Mouse (Mus musculus): ENCODE measurements around the gene Brd4. TPM values are rescaled to one million over a fixed set of nuclear protein-coding genes. Genes with fewer than 3 reads are reported as not detected.

Brd4 gene
- polyA plus RNA-seq (2015; fragmentation: Nextera tagmentation; extraction: Ambion mirVana), result 28.3 and 37.2 TPM in 2 replicates

- WGBS (ENCODE audit: insufficient replicate concordance), result under 1% methylated on average over 86 of the region's 100 CpGs
- ATAC-seq (ENCODE audit: low read depth), result peak; percentile 87
- DNase-seq, result peak; percentile 85
Observed at GRCm38 (mm10) chr17:32284262-32285137, at the start of gene Brd4. Brd4 (minus strand) TSS chr17:32284722.

GRCm38 (mm10) chr17:32333675-32334303, 49.3 kb upstream of the Brd4 start:
- no peak overlapping the region for H3K4me2 ChIP-seq
- H3K4me1 ChIP-seq (replicated peaks), result peaks cover 4% of the 10 kb centered on the region
- no peaks in the 10 kb centered on the region for H3K27me3 ChIP-seq
- H3K27ac ChIP-seq, result no peak overlapping the region
- no peak overlapping the region for H3K9ac ChIP-seq
- no peak overlapping the region for H3K4me3 ChIP-seq (replicated peaks)
- H3K36me3 ChIP-seq, result peaks cover 85% of the 10 kb centered on the region
- WGBS (ENCODE audit: insufficient replicate concordance), result 73% methylated on average over 31 of the region's 31 CpGs
- DNase-seq (no peak), ATAC-seq (ENCODE audit: low read depth) (peak; percentile 52)
- no peaks in the 10 kb centered on the region for H3K9me3 ChIP-seq (replicated peaks)

More at GRCm38 (mm10) chr17:32284262-32285137, at the start of gene Brd4:
- Histone ChIP-seq H3K27ac (peak within 1 kb of the TSS; percentile 99), H3K27me3 (no peaks in the 10 kb centered on the region), H3K4me2 (peak within 1 kb of the TSS; percentile 84), H3K4me1 (replicated peaks) (peaks cover 49% of the 10 kb centered on the region), H3K36me3 (no peaks in the 10 kb centered on the region), H3K9me3 (replicated peaks) (no peaks in the 10 kb centered on the region), H3K9ac (peak within 1 kb of the TSS; percentile 98), H3K4me3 (replicated peaks) (peak within 1 kb of the TSS; percentile 99)

- H3K4me1 ChIP-seq (replicated peaks), result peaks cover 12% of the 10 kb centered on the region
- ATAC-seq (ENCODE audit: low read depth) (no peak), DNase-seq (no peak)
- H3K27ac ChIP-seq, result no peak overlapping the region
- peaks cover 68% of the 10 kb centered on the region for H3K36me3 ChIP-seq
- H3K4me2 ChIP-seq, result no peak overlapping the region
- no peak overlapping the region for H3K9ac ChIP-seq
- H3K9me3 ChIP-seq (replicated peaks), result no peaks in the 10 kb centered on the region
- no peaks in the 10 kb centered on the region for H3K27me3 ChIP-seq
- no peak overlapping the region for H3K4me3 ChIP-seq (replicated peaks)
Observed at GRCm38 (mm10) chr17:32327501-32327900, 43.0 kb upstream of the Brd4 start.

- Histone ChIP-seq H3K4me3 (replicated peaks) (peak overlapping the region; percentile 81; the same call in 1 of the 2 replicates), H3K27ac (peak overlapping the region; percentile 18; the same call in 1 of the 2 replicates)
Observed at GRCm38 (mm10) chr17:32322809-32323208, 38.3 kb upstream of the Brd4 start.

DNA sequence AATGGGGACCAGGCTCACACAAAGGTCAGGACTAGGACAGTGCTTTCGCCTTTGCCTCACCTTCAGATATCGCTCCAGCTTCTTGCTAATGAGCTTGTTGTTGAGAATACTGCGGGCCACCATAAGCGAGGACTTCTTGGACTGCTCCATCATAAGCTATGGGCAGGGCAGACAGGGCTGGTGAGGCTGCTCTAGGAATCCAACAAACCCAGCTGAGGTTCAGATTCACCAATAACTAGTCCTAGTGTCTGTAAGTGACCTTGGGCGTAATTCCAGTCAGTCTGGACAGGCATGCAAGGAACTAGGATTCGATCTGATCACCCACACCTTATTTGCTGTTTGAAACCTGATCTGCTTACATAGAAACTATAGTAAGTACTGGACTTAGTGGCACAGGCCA, 37.3 kb upstream of the Brd4 start:
- peak overlapping the region; percentile 83 for H3K9ac ChIP-seq
- no peaks in the 10 kb centered on the region for H3K9me3 ChIP-seq (replicated peaks)
- peaks cover 42% of the 10 kb centered on the region for H3K4me1 ChIP-seq (replicated peaks)
- H3K4me2 ChIP-seq, result peak overlapping the region; percentile 93
- H3K4me3 ChIP-seq (replicated peaks), result peak overlapping the region; percentile 81
- peaks cover 47% of the 10 kb centered on the region for H3K36me3 ChIP-seq
- no peak for ATAC-seq (ENCODE audit: low read depth)
- WGBS (ENCODE audit: insufficient replicate concordance), result 23% methylated on average over 6 of the region's 6 CpGs
- peak overlapping the region; percentile 95 for H3K27ac ChIP-seq
- no peak for DNase-seq
- H3K27me3 ChIP-seq, result no peaks in the 10 kb centered on the region

More at GRCm38 (mm10) chr17:32322809-32323208, 38.3 kb upstream of the Brd4 start:
- Histone ChIP-seq H3K36me3 (peaks cover 41% of the 10 kb centered on the region), H3K27me3 (no peaks in the 10 kb centered on the region), H3K4me2 (peak overlapping the region; percentile 93), H3K9ac (peak overlapping the region; percentile 83; the same call in 1 of the 2 replicates), H3K9me3 (replicated peaks) (no peaks in the 10 kb centered on the region), H3K4me1 (replicated peaks) (peaks cover 46% of the 10 kb centered on the region)
- WGBS (ENCODE audit: insufficient replicate concordance), result 84% methylated on average over 1 of the region's 1 CpGs
- no peak for DNase-seq
- no peak for ATAC-seq (ENCODE audit: low read depth)

- Histone ChIP-seq H3K4me3 (replicated peaks) (peak overlapping the region; percentile 81), H3K4me2 (peak overlapping the region; percentile 93), H3K4me1 (replicated peaks) (peaks cover 42% of the 10 kb centered on the region), H3K36me3 (peaks cover 50% of the 10 kb centered on the region), H3K9me3 (replicated peaks) (no peaks in the 10 kb centered on the region), H3K9ac (peak overlapping the region; percentile 83), H3K27ac (peak overlapping the region; percentile 95), H3K27me3 (no peaks in the 10 kb centered on the region)
- WGBS (ENCODE audit: insufficient replicate concordance), result 0% methylated on average over 23 of the region's 23 CpGs
- no peak for DNase-seq
- ATAC-seq (ENCODE audit: low read depth), result peak; percentile 76
Observed at GRCm38 (mm10) chr17:32321390-32321734, 36.8 kb upstream of the Brd4 start.

- Histone ChIP-seq H3K36me3 (peaks cover 50% of the 10 kb centered on the region), H3K27me3 (no peaks in the 10 kb centered on the region), H3K9me3 (replicated peaks) (no peaks in the 10 kb centered on the region), H3K9ac (peak within 1 kb of the TSS; percentile 86), H3K4me3 (replicated peaks) (peak within 1 kb of the TSS; percentile 81), H3K4me2 (peak within 1 kb of the TSS; percentile 93), H3K4me1 (replicated peaks) (peaks cover 42% of the 10 kb centered on the region), H3K27ac (peak within 1 kb of the TSS; percentile 95)
- under 1% methylated on average over 83 of the region's 83 CpGs for WGBS (ENCODE audit: insufficient replicate concordance)
- DNase-seq (peak; percentile 98), ATAC-seq (ENCODE audit: low read depth) (peak; percentile 95)
Observed at GRCm38 (mm10) chr17:32320597-32321389, 36.3 kb upstream of the Brd4 start, which contains the start of gene Akap8. Akap8 (minus strand) TSS chr17:32321238.

- H3K27ac ChIP-seq, result peak overlapping the region; percentile 87
- peak overlapping the region; percentile 86 for H3K9ac ChIP-seq
- H3K4me2 ChIP-seq, result peak overlapping the region; percentile 93
- peaks cover 42% of the 10 kb centered on the region for H3K4me1 ChIP-seq (replicated peaks)
- WGBS (ENCODE audit: insufficient replicate concordance), result 0% methylated on average over 7 of the region's 7 CpGs
- no peak for DNase-seq
- peaks cover 52% of the 10 kb centered on the region for H3K36me3 ChIP-seq
- peak overlapping the region; percentile 81 for H3K4me3 ChIP-seq (replicated peaks)
- H3K27me3 ChIP-seq, result no peaks in the 10 kb centered on the region
- no peak for ATAC-seq (ENCODE audit: low read depth)
- no peaks in the 10 kb centered on the region for H3K9me3 ChIP-seq (replicated peaks)
Observed at GRCm38 (mm10) chr17:32319950-32320349, 35.4 kb upstream of the Brd4 start.

GRCm38 (mm10) chr17:32317708-32318107, 33.2 kb upstream of the Brd4 start:
- ATAC-seq (ENCODE audit: low read depth), result no peak
- H3K27me3 ChIP-seq, result no peaks in the 10 kb centered on the region
- H3K9me3 ChIP-seq (replicated peaks), result no peaks in the 10 kb centered on the region
- no peak for DNase-seq
- H3K4me2 ChIP-seq, result no peak overlapping the region
- peaks cover 48% of the 10 kb centered on the region for H3K4me1 ChIP-seq (replicated peaks)
- no peak overlapping the region for H3K4me3 ChIP-seq (replicated peaks)
- H3K36me3 ChIP-seq, result peaks cover 60% of the 10 kb centered on the region
- WGBS (ENCODE audit: insufficient replicate concordance), result 79% methylated on average over 3 of the region's 3 CpGs
- no peak overlapping the region for H3K27ac ChIP-seq
- H3K9ac ChIP-seq, result peak overlapping the region; percentile 33; the same call in 1 of the 2 replicates

DNA sequence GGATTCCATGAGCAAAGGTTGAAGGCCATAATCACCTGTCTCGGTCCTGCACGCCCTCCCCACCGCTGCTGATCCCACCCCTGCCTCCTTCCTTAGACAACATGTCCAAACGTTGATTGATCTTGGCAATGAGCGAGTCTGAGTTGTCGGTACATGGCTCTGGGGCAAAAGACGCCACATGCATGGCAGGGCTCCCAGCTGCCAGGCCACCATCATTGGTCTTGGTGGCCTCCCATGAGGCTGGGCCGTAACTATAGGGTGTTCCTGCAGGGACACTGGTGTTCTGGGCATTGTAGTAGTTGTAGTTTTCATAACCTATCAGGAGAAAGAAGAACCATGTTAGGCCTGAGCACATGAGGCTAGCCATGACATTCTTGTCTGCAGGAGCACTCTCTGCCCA, 32.5 kb upstream of the Brd4 start:
- no peak for ATAC-seq (ENCODE audit: low read depth)
- no peak overlapping the region for H3K9ac ChIP-seq
- H3K9me3 ChIP-seq (replicated peaks), result no peaks in the 10 kb centered on the region
- no peak for DNase-seq
- H3K4me2 ChIP-seq, result no peak overlapping the region
- H3K36me3 ChIP-seq, result peaks cover 67% of the 10 kb centered on the region
- no peak overlapping the region for H3K4me3 ChIP-seq (replicated peaks)
- H3K4me1 ChIP-seq (replicated peaks), result peaks cover 42% of the 10 kb centered on the region
- H3K27ac ChIP-seq, result no peak overlapping the region
- WGBS (ENCODE audit: insufficient replicate concordance), result 90% methylated on average over 8 of the region's 8 CpGs
- no peaks in the 10 kb centered on the region for H3K27me3 ChIP-seq

GRCm38 (mm10) chr17:32315560-32315959, 31.0 kb upstream of the Brd4 start:
- Histone ChIP-seq H3K27me3 (no peaks in the 10 kb centered on the region), H3K27ac (no peak overlapping the region), H3K4me2 (no peak overlapping the region), H3K9ac (no peak overlapping the region), H3K36me3 (peaks cover 82% of the 10 kb centered on the region), H3K9me3 (replicated peaks) (no peaks in the 10 kb centered on the region), H3K4me1 (replicated peaks) (peaks cover 35% of the 10 kb centered on the region), H3K4me3 (replicated peaks) (no peak overlapping the region)
- ATAC-seq (ENCODE audit: low read depth) (no peak), DNase-seq (no peak)
- 84% methylated on average over 5 of the region's 5 CpGs for WGBS (ENCODE audit: insufficient replicate concordance)

All from liver, embryonic 13.5 days (tissue).